Mouse (Mus musculus) layer of hippocampus, postnatal 10 days (tissue): ENCODE results near the gene Gm6370. TPM values are rescaled to one million over a fixed set of nuclear protein-coding genes. Genes with fewer than 3 reads are reported as not detected.
"Not testable (repeated sequence)": the region's sequence is repeated elsewhere in the genome, so short reads cannot be mapped to it uniquely, and the experiment has no call there.

Experiments used
- DNase-seq, 2 experiments: peaks; one replicate each; pipeline ENCODE4 v3.0.0; 2021; ENCODE audit warnings: low spot score in 2 of 2
- long read RNA-seq: library from polyadenylated mRNA; stranded (forward); transcript quantifications from one replicate; pipeline ENCODE4 v2.0.0, GENCODE M21; 2023
- total RNA-seq, 2 experiments: library from RNA; stranded (reverse); gene quantifications; 2 replicates each; pipeline ENCODE4 v1.2.3; 2021

Gm6370 gene
- not detected for total RNA-seq
- long read RNA-seq = 0 reads

DNA sequence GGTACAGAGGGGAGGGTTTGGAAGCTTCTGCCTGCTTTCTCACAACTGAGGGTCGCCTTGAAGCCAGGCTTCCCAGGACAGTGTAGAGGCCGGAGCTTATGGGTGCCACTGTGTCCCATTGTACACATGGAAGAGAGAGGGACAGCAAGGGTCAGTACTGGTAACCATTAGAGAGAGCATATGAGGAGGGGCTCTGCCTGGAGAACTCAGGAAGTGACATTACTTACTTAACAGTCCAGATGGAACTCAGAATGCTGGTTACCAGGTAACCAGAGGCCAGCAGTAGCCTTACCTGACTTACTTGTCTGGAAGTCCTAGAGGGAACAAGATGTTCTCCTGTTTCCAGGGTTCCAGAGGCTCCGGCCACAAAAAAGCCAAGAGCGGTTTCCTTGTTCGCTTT lies at the start of gene Gm6370:
Gm6370 (plus strand) TSS at position 301 of the 400 bp plus-strand sequence.
- not testable (repeated sequence) for DNase-seq

DNA sequence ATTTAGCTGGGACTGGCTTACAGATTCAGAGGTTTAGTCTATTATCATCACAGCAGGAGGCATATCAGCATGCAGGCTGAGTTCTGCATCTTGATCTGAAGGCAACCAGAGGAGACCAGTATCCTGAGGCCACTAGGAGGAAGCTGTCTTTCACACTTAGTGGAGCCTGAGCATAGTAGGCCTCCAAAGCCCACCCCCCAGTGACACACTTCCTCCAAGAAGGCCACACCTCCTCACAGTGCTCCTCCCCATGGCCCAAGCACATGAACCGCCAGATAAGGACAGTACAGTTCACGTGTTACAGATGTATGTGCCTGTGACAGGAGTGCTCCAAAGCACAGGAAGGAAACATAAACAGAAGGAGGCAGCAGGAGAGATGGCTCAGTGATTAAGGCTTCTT lies 48.4 kb upstream of the Gm6370 start:
- DNase-seq = no peak

- DNase-seq = no peak
Observed at GRCm38 (mm10) chr5:146446633-146447032, 44.5 kb upstream of the Gm6370 start.

DNA sequence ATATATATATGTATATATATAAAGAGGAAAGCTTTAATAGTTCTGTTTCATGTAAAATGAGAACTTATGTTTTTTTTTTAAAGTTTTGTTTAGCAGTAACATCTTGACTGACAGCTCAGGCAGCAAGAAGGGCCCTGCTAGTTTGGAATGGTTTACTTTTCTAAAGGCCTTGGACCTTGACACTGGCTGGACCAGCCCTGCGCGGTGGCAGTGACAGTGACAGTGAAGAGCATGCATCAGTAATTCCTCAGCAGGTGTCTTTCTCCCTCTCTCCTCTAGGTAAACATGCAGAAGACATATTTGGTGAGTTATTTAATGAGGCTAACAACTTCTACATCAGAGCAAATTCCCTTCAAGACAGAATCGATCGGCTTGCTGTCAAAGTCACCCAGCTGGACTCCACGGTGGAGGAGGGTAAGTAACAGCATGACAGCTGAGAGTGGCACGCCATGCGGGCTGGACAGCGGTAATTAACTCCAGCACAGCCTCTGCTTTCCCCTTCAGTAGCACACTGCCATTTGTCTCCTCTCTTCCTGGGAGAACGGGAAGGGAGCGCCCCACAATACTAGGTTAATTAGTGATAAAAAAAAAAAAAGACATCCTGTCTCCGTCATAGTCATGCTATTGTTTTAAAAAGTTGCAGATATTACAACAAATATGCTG lies 39.4 kb upstream of the Gm6370 start:
- no peak for DNase-seq

GRCm38 (mm10) chr5:146453556-146453955 lies 37.6 kb upstream of the Gm6370 start:
- no peak for DNase-seq

DNA sequence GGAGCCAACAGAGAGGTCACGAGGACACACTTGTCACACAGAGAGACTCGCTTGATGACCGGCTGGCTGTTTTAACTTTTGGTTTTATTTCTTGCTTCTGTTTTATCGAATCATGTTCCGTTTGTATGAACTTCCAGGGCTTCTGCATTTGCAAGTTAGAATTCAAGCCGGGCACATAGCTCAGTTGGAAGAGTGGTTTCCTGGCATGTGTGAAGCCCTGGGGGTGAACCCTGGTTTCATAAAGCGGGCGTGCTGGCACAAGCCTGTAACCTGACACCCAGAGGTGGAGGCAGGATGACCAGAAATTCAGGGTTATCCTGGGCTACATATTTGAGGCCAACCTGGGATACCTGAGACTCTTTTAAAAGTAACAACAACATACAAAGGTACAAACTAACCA lies 29.6 kb upstream of the Gm6370 start:
- DNase-seq = no peak

GRCm38 (mm10) chr5:146466663-146467062 lies 24.5 kb upstream of the Gm6370 start:
- no peak for DNase-seq

GRCm38 (mm10) chr5:146468311-146468710 lies 22.9 kb upstream of the Gm6370 start:
- no peak for DNase-seq

DNA sequence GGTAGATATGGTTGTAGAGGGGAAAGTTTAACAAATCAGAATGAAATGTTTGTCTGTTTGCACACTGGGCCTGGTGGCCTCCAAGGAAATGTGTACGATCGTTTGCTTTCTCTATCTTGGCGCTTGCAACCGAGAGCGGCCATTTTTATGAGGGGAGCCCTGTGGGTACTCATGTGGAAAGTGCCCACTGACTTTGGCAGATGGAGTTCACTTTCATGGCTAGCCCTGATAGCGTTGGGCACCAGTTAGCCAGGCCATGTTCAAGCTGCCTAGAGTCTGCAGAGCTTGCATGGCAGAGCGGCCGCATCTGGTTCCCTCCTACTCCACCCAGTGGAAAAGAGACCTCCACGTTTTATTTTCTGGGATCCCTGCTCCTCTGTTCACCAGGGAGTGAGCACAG lies 20.3 kb upstream of the Gm6370 start:
- no peak for DNase-seq

DNA sequence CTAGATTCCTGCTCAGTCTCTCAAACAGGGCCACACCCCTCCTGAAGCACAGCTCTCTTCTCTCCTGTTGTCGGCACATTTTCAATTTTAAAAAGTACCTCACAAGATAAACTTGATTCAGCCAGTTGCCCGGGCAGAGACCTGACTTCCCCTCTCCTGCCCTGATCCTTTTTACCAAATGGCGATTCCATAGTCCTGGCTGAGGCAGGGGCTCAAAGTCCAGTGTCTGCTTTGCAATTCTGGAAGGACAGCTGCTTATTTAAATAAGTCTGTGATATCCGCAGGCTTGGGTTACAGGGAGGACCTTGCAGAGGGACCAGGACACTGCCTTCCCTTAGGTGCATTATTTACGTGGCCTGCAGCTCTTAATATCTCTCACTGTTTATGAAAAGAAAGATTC lies 19.9 kb upstream of the Gm6370 start:
- no peak for DNase-seq

GRCm38 (mm10) chr5:146471821-146472220 lies 19.3 kb upstream of the Gm6370 start:
- no peak for DNase-seq

GRCm38 (mm10) chr5:146479564-146479963 lies 11.6 kb upstream of the Gm6370 start:
- DNase-seq = peak; percentile 51 to 59

- DNase-seq = not testable (repeated sequence)
Observed at GRCm38 (mm10) chr5:146481665-146482064, 9.5 kb upstream of the Gm6370 start, which contains the start of gene Gm6408. Gm6408 (plus strand) TSS chr5:146481965.

- DNase-seq = peak; percentile 43 to 53
Observed at GRCm38 (mm10) chr5:146488959-146489358, 2.2 kb upstream of the Gm6370 start.

GRCm38 (mm10) chr5:146502099-146502498 lies 10.9 kb downstream of the Gm6370 start, which contains the start of gene 4930449I24Rik:
4930449I24Rik (plus strand) TSS chr5:146502399.
- not testable (repeated sequence) for DNase-seq

DNA sequence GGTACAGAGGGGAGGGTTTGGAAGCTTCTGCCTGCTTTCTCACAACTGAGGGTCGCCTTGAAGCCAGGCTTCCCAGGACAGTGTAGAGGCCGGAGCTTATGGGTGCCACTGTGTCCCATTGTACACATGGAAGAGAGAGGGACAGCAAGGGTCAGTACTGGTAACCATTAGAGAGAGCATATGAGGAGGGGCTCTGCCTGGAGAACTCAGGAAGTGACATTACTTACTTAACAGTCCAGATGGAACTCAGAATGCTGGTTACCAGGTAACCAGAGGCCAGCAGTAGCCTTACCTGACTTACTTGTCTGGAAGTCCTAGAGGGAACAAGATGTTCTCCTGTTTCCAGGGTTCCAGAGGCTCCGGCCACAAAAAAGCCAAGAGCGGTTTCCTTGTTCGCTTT lies 22.7 kb downstream of the Gm6370 start, which contains the start of gene Gm3402:
Gm3402 (plus strand) TSS at position 301 of the 400 bp plus-strand sequence.
- not testable (repeated sequence) for DNase-seq

- not testable (repeated sequence) for DNase-seq
Observed at GRCm38 (mm10) chr5:146525501-146525900, 34.3 kb downstream of the Gm6370 start, which contains the start of gene Gm3404. Gm3404 (plus strand) TSS chr5:146525801.

DNA sequence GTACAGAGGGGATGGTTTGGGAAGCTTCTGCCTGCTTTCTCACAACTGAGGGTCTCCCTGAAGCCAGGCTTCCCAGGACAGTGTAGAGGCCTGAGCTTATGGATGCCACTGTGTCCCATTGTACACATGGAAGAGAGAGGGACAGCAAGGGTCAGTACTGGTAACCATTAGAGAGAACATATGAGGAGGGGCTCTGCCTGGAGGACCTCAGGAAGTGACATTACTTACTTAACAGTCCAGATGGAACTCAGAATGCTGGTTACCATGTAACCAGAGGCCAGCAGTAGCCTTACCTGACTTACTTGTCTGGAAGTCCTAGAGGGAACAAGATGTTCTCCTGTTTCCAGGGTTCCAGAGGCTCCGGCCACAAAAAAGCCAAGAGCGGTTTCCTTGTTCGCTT lies 46.2 kb downstream of the Gm6370 start, which contains the start of gene Gm3409:
Gm3409 (plus strand) TSS at position 301 of the 400 bp plus-strand sequence.
- DNase-seq = not testable (repeated sequence)

Other genes with a start within 250 kb of the Gm6370 start
- gene Wasf3, start 106.4 kb upstream of the Gm6370 start, total RNA-seq = 10 to 100 TPM; 77.3 to 85.9 TPM
- not detected for gene Gm6408, start 9.4 kb upstream of the Gm6370 start, total RNA-seq
- gene 4930449I24Rik, start 11.0 kb downstream of the Gm6370 start, total RNA-seq = not detected
- gene Gm3402, start 22.8 kb downstream of the Gm6370 start, total RNA-seq = not detected
- gene Gm3404, start 34.4 kb downstream of the Gm6370 start, total RNA-seq = not detected
- gene Gm3409, start 46.3 kb downstream of the Gm6370 start, total RNA-seq = not detected
- gene Gm3415, start 64.8 kb downstream of the Gm6370 start, total RNA-seq = not detected
- 10 to 100 TPM; 46.1 to 46.9 TPM for gene Gpr12, start 93.9 kb downstream of the Gm6370 start, total RNA-seq